Mouse (Mus musculus) gastrocnemius, postnatal 25 days (tissue): ENCODE measurements around the gene Plin4. TPM values are rescaled to one million over a fixed set of nuclear protein-coding genes. Genes with fewer than 3 reads are reported as not detected.
"Not testable (repeated sequence)": the region's sequence is repeated elsewhere in the genome, so short reads cannot be mapped to it uniquely, and the experiment has no call there.

ENCODE experiments used
- DNase-seq: peaks from one replicate; pipeline ENCODE4 v3.0.0; 2022
- total RNA-seq, 2 experiments: library from RNA; stranded (reverse); gene quantifications; 1 replicate in 1 of 2; 2 replicates in 1 of 2; pipeline ENCODE4 v1.2.3; 2021

Plin4 gene
- total RNA-seq, 2 experiments from 2014 or later: 177 to 234 TPM

- no peak for DNase-seq
These were observed 6.7 kb downstream of the Plin4 start for GRCm38 (mm10) chr17:56102927-56103326.

GRCm38 (mm10) chr17:56102158-56102557 is 7.4 kb downstream of the Plin4 start:
- no peak for DNase-seq

- peak; percentile 76 for DNase-seq
These were observed 8.8 kb downstream of the Plin4 start for GRCm38 (mm10) chr17:56100811-56101210.

GRCm38 (mm10) chr17:56098711-56099572 is 10.7 kb downstream of the Plin4 start:
- peak; percentile 72 for DNase-seq

- DNase-seq: no peak
These were observed 11.4 kb downstream of the Plin4 start for GRCm38 (mm10) chr17:56098180-56098579.

GRCm38 (mm10) chr17:56096883-56097282 is 12.7 kb downstream of the Plin4 start:
- DNase-seq: no peak

- no peak for DNase-seq
These were observed 16.8 kb downstream of the Plin4 start for GRCm38 (mm10) chr17:56092794-56093193.

GRCm38 (mm10) chr17:56092312-56092711 is 17.3 kb downstream of the Plin4 start:
- DNase-seq: no peak

- no peak for DNase-seq
These were observed 28.6 kb downstream of the Plin4 start for GRCm38 (mm10) chr17:56080781-56081585.

GRCm38 (mm10) chr17:56079921-56080320 is 29.7 kb downstream of the Plin4 start:
- DNase-seq: no peak

- peak; percentile 100 for DNase-seq
These were observed 30.5 kb downstream of the Plin4 start, which contains the start of gene Hdgfl2 for GRCm38 (mm10) chr17:56078880-56079795. TSS of gene Hdgfl2 (plus strand) at chr17:56079634.

- not testable (repeated sequence) for DNase-seq
These were observed 31.2 kb downstream of the Plin4 start for GRCm38 (mm10) chr17:56078361-56078760.

- DNase-seq: no peak
These were observed 32.1 kb downstream of the Plin4 start for GRCm38 (mm10) chr17:56077523-56077922.

GRCm38 (mm10) chr17:56074827-56075208 is 34.8 kb downstream of the Plin4 start, which contains the start of gene Ubxn6:
TSS of gene Ubxn6 (minus strand) at chr17:56075028.
- DNase-seq: peak; percentile 94

GRCm38 (mm10) chr17:56074097-56074826 is 35.3 kb downstream of the Plin4 start:
- peak; percentile 83 for DNase-seq

- DNase-seq: no peak
These were observed 37.4 kb downstream of the Plin4 start for GRCm38 (mm10) chr17:56072243-56072642.

- DNase-seq: no peak
These were observed 38.5 kb downstream of the Plin4 start for GRCm38 (mm10) chr17:56071126-56071525.

- DNase-seq: no peak
These were observed 40.5 kb downstream of the Plin4 start for GRCm38 (mm10) chr17:56069066-56069465.

GRCm38 (mm10) chr17:56066451-56066850 is 43.2 kb downstream of the Plin4 start:
- DNase-seq: no peak

GRCm38 (mm10) chr17:56065715-56066114 is 43.9 kb downstream of the Plin4 start:
- DNase-seq: not testable (repeated sequence)

GRCm38 (mm10) chr17:56062081-56062480 is 47.5 kb downstream of the Plin4 start:
- no peak for DNase-seq
